Comparison of ENCODE assay signal across 17 mouse cellular contexts in genomic region chr2:126601918-126602600, GRCm38 (mm10). TPM values are rescaled to one million over a fixed set of nuclear protein-coding genes. Genes with fewer than 3 reads are reported as not detected.
DNase-seq lines count a peak whose midpoint lies in the region; ATAC-seq lines count a peak whose summit lies in the region.
"Had no signal": no experiment of that assay in that cellular context is flagged by ENCODE, and none has a peak within 500 bp of the region (broad histone marks: within the 10 kb centered on the region; RNA-seq: fewer than 3 reads in every experiment).

No protein-coding gene starts in this region.

- ATAC-seq in granulocyte monocyte progenitor cell, adult 5-6 weeks (replicated peaks; ENCODE audit: poor library complexity, severe bottlenecking), result peak; percentile 73
- ATAC-seq: forebrain, embryonic 16.5 days; inflammation-experienced regulatory T-cells, adult 6 months; midbrain, embryonic 13.5 days had no signal

- peak; percentile 21 to 31 for DNase-seq in spleen, postnatal 36 days (ENCODE audit: low spot score in 2 of 2)
- no peak for DNase-seq in spleen, postnatal 4 days (ENCODE audit: low spot score in 2 of 2)
- peak; percentile 25 to 42 for DNase-seq in monocyte, adult 2 months (ENCODE audit: low read depth in 1 of 2, low spot score in 2 of 2)
- no peak for DNase-seq in adrenal gland, adult 18-20 months (ENCODE audit: low spot score in 2 of 2)
- no peak for DNase-seq in cerebellum, adult 11-12 months
- DNase-seq in cerebellum, postnatal 25 days, result no peak
- DNase-seq: cerebellum, adult 9-11 months; embryo, embryonic 11 days; gastrocnemius, postnatal 25 days; kidney, adult 2 months; kidney, postnatal 14 days; lung, postnatal 4 days; thymus, adult 18-20 months had no signal

RNA-seq across cellular contexts. Expression of gene Hdc, which starts 17.0 kb away (rescaled TPM):
- 79.4 and 82.5 TPM in 2 replicates for total RNA-seq in granulocyte monocyte progenitor cell, adult 5-6 weeks (2014; fragmentation: Nextera tagmentation)
- total RNA-seq in granulocyte monocyte progenitor cell, adult 5-6 weeks (2017), result 138 and 152 TPM in 2 replicates
- 10 to 100 TPM; 11.0 to 51.9 TPM for total RNA-seq in adrenal gland, adult 18-20 months (2021)

RNA-seq across cellular contexts. Expression of gene Slc27a2, which starts 49.9 kb away (rescaled TPM):
- not detected in 2 replicates for total RNA-seq in granulocyte monocyte progenitor cell, adult 5-6 weeks (2014; fragmentation: Nextera tagmentation)
- total RNA-seq in granulocyte monocyte progenitor cell, adult 5-6 weeks (2017), result not detected in 2 replicates
- total RNA-seq in adrenal gland, adult 18-20 months (2021), result 10 to 100 TPM; 20.9 to 24.6 TPM
- total RNA-seq: gastrocnemius, postnatal 25 days had no signal

Comparison
In these comparisons a context has a peak if more than half of its experiments do, and no peak if none do; other contexts are left out.
1. DNase-seq: peak in spleen, postnatal 36 days (2 of 2) and monocyte, adult 2 months (2 of 2); none in spleen, postnatal 4 days (0 of 2), adrenal gland, adult 18-20 months (0 of 2), cerebellum, adult 11-12 months (single experiment) and cerebellum, postnatal 25 days (0 of 2).
2. RNA of gene Slc27a2, which starts 49.9 kb away (total RNA-seq): 20.9 to 24.6 TPM in adrenal gland, adult 18-20 months; not detected in granulocyte monocyte progenitor cell, adult 5-6 weeks; every median in the first group is over 10 times any median in the second.